Mouse (Mus musculus): ENCODE measurements around the gene Cox19.

Gene Cox19

GRCm38 (mm10) chr5:139294089-139294488 is 57.1 kb downstream of the Cox19 start:
- DNase-seq (ENCODE audit: low read depth), result no peak

DNA sequence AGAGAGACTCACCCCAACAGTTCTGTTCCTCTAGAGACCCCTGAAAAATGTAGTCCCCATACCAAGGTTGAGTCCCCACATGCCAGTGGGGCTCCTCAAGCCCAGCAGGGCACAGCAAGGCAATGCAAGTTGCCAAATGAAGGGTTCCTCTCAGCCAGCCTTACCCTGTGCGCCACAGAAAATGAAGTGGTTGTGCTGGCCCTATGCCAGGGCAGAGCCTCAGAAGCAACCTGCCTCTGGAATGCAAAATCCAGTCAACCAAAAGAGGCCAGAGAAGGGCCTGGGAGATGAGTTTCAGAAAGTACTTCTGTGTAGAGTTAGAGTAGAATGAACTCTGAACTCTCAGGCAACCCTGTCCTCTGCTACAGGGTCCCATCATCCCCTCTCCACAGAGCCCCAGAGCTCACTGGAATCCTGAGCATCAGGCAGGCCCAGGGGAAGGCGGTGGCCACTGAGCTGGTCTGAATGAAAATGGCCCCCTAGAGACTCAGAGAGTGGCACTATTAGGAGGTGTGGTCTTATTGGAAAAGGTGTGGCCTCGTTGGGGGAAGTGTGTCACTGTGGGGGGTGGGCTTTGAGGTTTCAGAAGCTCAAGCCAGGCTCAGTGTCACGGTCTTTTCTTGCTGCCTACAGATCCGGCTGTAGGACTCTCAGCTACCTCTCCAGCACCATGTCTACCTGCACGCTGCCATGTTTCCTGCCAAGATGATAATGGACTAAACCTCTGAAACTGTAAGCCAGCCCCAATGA is 59.2 kb downstream of the Cox19 start:
- no peak for DNase-seq (ENCODE audit: low read depth)

- no peak for DNase-seq (ENCODE audit: low read depth)
Observed at GRCm38 (mm10) chr5:139290467-139291259, 60.6 kb downstream of the Cox19 start.

DNA sequence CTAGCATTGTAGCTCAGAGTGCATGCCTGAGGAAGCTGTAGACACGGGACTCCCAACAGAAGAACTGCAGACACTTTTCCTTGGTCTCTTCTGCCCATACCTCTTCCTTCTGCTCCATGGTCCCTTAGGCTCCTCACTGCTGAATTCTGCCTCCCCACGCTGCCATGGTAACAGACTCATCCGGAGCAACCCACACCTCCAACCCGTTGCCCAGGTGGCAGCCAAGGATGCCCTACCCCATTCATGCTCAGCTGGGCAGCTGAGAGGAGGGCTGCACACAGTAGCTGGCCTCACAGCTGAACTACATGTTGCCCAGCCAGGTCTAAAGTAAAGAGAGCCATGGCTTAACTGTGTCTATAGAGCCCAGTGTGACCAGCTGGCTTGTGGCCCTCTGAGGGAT is 62.6 kb downstream of the Cox19 start:
- DNase-seq (ENCODE audit: low read depth), result no peak

DNA sequence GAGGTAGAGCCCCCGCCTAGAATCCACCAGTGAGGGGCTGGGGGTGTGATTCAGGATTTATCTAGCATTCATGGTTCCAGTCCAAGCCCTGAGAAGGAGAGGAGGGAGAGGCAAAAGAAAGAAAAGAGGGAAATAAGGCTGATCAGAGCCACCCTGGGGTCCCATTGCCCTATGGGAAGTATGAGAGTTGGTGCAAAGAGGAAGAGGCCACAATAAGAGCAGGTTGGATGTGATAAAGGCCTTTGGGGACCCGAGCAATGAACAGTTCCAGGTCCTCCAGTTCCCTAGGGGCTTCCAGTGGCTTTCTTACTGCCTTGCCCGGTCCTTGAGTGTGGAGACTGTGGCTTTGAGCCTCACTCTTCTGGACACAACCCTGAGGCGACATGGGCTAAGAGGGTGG is 63.4 kb downstream of the Cox19 start:
- DNase-seq (ENCODE audit: low read depth), result no peak

GRCm38 (mm10) chr5:139287099-139287498 is 64.1 kb downstream of the Cox19 start:
- no peak for DNase-seq (ENCODE audit: low read depth)
